Mouse (Mus musculus) ES-Bruce4 (cell line): ENCODE results near the gene Lbx2. TPM values are rescaled to one million over a fixed set of nuclear protein-coding genes. Genes with fewer than 3 reads are reported as not detected.

Experiments
- H3K27ac ChIP-seq: 2 replicates; pipeline ENCODE4 v1.5.1; 2012; ENCODE audit warnings: low read length, inconsistent platforms; ENCODE audit not compliant: insufficient read depth
- H3K27me3 ChIP-seq: 2 replicates; pipeline ENCODE4 v1.6.1; 2012; ENCODE audit warnings: mild to moderate bottlenecking, low read length, inconsistent platforms; ENCODE audit not compliant: control insufficient read depth, poor library complexity, insufficient read depth, severe bottlenecking
- H3K36me3 ChIP-seq: 2 replicates; pipeline ENCODE4 v1.6.1; 2012; ENCODE audit warnings: inconsistent platforms, mild to moderate bottlenecking, low read length, moderate library complexity; ENCODE audit not compliant: control insufficient read depth, poor library complexity, insufficient read depth, severe bottlenecking
- H3K4me1 ChIP-seq: one replicate; pipeline ENCODE4 v1.8.1; 2011; ENCODE audit warnings: low read length; ENCODE audit not compliant: control insufficient read depth, insufficient read depth
- H3K4me3 ChIP-seq: 2 replicates; pipeline ENCODE4 v1.5.1; 2011; ENCODE audit warnings: low read depth, mild to moderate bottlenecking, low read length
- H3K9ac ChIP-seq: 2 replicates; pipeline ENCODE4 v1.6.1; 2012; ENCODE audit warnings: low read depth, mild to moderate bottlenecking, inconsistent platforms; ENCODE audit not compliant: poor library complexity, severe bottlenecking
- H3K9me3 ChIP-seq: replicated peaks from 2 replicates; pipeline ENCODE4 v1.6.1; 2012; ENCODE audit warnings: mild to moderate bottlenecking, low read length, inconsistent platforms; ENCODE audit not compliant: control insufficient read depth, poor library complexity, insufficient read depth, severe bottlenecking
- CTCF ChIP-seq: IDR thresholded peaks from one replicate; pipeline ENCODE4 v1.8.1; 2011; ENCODE audit warnings: low read depth, low read length
- EP300 ChIP-seq: IDR thresholded peaks from 2 replicates; pipeline ENCODE4 v1.6.1; 2011; ENCODE audit warnings: low read depth, low read length; ENCODE audit not compliant: insufficient read depth
- POLR2A ChIP-seq: IDR thresholded peaks from one replicate; pipeline ENCODE4 v1.8.1; 2011; ENCODE audit warnings: low read length; ENCODE audit not compliant: insufficient read depth
- polyA plus RNA-seq: library from polyadenylated mRNA; stranded (reverse); fragments of >200 nt; gene quantifications from 2 replicates; pipeline ENCODE4 v1.2.4, GENCODE M21; 2011; ENCODE audit warnings: low read depth; ENCODE audit not compliant: missing spikeins, insufficient read depth, insufficient read length

Gene Lbx2
- polyA plus RNA-seq, 1 experiment, result not detected

DNA sequence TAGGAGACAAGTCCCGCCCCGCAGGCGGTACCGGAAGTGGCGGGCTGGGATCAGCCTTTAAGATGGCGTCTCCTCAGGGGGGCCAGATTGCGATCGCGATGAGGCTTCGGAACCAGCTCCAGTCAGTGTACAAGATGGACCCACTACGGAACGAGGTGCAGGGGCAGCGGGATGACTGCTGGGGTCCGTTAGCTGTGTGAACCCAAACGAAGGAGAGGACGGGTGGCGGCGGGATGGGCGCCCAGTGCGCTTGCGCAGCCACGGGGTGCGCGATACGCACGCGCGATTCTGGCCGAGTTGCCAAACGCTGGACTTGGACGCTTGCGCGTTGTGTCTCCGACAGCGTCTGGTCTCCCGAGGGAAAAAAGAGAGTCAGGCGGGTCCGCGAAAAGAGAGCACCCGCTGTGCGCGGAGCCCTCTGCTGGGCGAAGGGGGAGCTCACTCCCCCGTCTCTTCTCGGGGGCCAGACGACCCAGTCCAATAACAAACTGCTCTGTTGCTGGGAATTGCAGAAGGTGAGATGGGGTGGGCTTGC is 7.8 kb upstream of the Lbx2 start:
- TF ChIP-seq POLR2A (no peak), EP300 (0 out of 2 replicates have a peak, but pooled peaks have one; percentile 36)
- no peaks in the 10 kb centered on the region for H3K4me1 ChIP-seq
- H3K9ac ChIP-seq, result peak overlapping the region; percentile 63
- peaks cover 3% of the 10 kb centered on the region; the same call in 1 of the 2 replicates for H3K36me3 ChIP-seq
- H3K9me3 ChIP-seq, result no peaks in the 10 kb centered on the region
- H3K4me3 ChIP-seq, result peak overlapping the region; percentile 80
- no peaks in the 10 kb centered on the region for H3K27me3 ChIP-seq
- no peak overlapping the region for H3K27ac ChIP-seq

DNA sequence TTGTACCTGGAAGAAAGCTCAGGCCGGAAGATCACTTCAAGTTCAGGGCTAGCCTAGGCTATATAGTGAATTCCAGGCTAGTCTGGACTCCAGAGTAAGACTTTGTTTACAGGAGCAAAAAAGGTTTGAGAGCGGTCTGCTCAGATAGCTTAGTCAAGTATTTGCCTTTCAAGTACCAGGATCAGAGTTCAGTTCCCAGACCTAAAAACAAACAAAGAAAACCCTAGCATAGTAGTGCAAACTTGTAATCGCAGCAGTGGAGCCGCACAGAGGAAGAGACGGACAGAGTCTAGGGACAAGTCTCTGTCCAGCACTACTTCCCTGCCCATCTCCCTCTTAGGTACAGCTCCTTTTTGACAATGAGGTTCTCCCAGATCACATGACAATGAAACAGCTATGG is 6.0 kb upstream of the Lbx2 start:
- no peaks in the 10 kb centered on the region for H3K9me3 ChIP-seq
- H3K27me3 ChIP-seq, result no peaks in the 10 kb centered on the region
- peaks cover 3% of the 10 kb centered on the region; the same call in 1 of the 2 replicates for H3K36me3 ChIP-seq
- no peak overlapping the region for H3K9ac ChIP-seq
- H3K4me3 ChIP-seq, result no peak overlapping the region
- no peaks in the 10 kb centered on the region for H3K4me1 ChIP-seq
- TF ChIP-seq EP300 (no peak), CTCF (no peak), POLR2A (no peak)
- H3K27ac ChIP-seq, result no peak overlapping the region

DNA sequence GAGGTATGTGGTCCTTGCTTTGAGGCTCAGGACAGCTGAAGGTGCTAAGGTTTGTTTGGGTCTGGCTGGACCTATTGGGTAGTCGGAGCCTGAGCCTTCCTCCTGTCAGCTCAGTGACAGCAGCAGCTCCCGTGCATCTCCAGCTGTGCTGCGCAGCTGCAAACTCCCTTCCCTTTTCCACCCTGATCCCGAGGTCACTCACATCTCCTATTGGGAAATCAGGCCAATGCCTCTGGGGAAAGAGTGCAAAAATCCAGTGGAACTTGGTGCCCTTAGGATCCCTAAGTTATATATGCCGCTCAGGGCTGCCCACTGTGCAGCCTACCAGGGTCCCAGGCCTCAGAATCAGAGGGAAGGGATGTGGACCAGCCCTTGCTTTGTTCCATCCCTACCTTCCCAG is 2.7 kb upstream of the Lbx2 start:
- no peak overlapping the region for H3K27ac ChIP-seq
- no peaks in the 10 kb centered on the region for H3K27me3 ChIP-seq
- H3K4me3 ChIP-seq, result no peak overlapping the region
- no peaks in the 10 kb centered on the region for H3K9me3 ChIP-seq
- H3K9ac ChIP-seq, result no peak overlapping the region
- H3K4me1 ChIP-seq, result no peaks in the 10 kb centered on the region
- peaks cover 3% of the 10 kb centered on the region; the same call in 1 of the 2 replicates for H3K36me3 ChIP-seq
- TF ChIP-seq POLR2A, result no peak
- no peak for TF ChIP-seq CTCF
- TF ChIP-seq EP300, result no peak

DNA sequence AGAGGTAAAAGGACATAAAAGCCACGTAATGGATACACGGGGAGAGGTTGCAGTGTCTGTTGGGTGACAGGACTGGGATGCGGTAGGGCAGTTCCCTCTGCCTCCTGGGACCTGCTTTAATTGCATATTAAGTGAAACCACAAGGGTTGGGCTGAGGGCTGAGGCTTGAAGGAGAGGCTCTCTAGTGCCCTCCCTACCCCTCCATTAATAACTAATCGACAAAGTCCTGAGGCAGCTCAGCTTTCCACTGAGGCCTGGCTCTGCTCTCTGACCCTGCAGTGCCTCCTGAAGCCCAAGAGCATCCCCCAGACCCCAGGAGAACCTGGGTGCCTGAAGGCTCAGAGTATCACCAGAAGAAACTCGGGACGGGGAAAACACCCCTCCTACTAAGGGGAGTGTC is 1.7 kb upstream of the Lbx2 start:
- Histone ChIP-seq H3K27me3 (no peaks in the 10 kb centered on the region), H3K4me3 (no peak overlapping the region), H3K36me3 (peaks cover 3% of the 10 kb centered on the region; the same call in 1 of the 2 replicates), H3K4me1 (no peaks in the 10 kb centered on the region), H3K27ac (no peak overlapping the region), H3K9ac (no peak overlapping the region), H3K9me3 (no peaks in the 10 kb centered on the region)
- TF ChIP-seq POLR2A (no peak), EP300 (no peak), CTCF (no peak)

DNA sequence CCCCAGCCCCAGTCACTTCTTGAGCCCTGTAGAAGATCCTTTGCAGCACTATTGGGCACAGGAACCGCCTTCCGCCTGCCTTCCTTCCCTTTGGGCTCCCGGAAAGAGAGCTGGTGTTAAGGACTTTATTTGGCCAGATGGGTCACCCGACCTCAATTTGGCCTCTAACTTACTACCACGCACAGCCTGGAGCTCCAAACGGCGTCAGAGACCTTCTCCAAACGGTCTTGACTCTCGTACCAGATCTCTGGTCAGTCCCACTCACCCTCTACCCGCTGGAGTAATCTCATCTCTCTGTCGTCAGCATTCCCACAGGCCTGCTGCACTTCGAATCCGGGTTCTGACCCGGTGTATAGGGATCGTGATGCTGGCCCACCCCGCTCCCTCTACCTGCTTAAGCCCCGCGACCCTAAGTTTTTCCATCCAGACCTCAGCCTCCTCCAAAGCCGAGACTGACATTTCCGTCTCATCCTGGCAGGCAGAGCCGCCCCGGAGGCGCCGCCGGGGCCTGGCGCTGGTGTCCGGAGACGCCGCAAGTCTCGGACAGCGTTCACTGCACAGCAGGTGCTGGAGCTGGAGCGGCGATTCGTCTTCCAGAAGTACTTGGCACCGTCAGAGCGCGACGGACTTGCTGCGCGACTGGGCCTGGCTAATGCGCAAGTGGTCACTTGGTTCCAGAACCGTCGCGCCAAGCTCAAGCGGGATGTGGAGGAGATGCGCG is 1.2 kb downstream of the Lbx2 start:
- Histone ChIP-seq H3K4me1 (no peaks in the 10 kb centered on the region), H3K4me3 (peak overlapping the region; percentile 39), H3K9ac (peak overlapping the region; percentile 40), H3K9me3 (no peaks in the 10 kb centered on the region), H3K27ac (no peak overlapping the region), H3K27me3 (no peaks in the 10 kb centered on the region), H3K36me3 (no peaks in the 10 kb centered on the region)
- TF ChIP-seq CTCF, result no peak
- TF ChIP-seq POLR2A, result no peak
- no peak for TF ChIP-seq EP300

DNA sequence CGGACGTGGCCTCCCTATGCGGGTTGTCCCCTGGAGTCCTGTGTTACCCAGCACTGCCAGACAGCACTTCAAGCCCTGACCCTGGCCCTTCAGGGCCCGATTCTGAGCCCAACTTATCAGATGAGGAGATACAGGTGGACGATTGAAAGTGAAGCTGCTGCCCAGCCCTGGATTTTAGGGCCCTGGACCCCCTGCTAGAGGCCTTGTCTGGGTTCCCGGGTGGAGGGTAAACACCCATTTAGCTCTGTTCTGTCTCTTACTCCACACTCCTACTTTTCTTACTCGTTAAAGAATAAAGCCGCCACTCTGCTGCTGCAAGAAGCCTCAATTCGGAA is 1.7 kb downstream of the Lbx2 start:
- peak overlapping the region; percentile 39 for H3K4me3 ChIP-seq
- H3K27me3 ChIP-seq, result no peaks in the 10 kb centered on the region
- no peaks in the 10 kb centered on the region for H3K36me3 ChIP-seq
- no peaks in the 10 kb centered on the region for H3K4me1 ChIP-seq
- H3K9me3 ChIP-seq, result no peaks in the 10 kb centered on the region
- H3K27ac ChIP-seq, result no peak overlapping the region
- TF ChIP-seq EP300 (no peak), POLR2A (no peak), CTCF (no peak)
- H3K9ac ChIP-seq, result peak overlapping the region; percentile 40; the same call in 1 of the 2 replicates
